Mouse (Mus musculus): Measurements from ENCODE around the gene Abca1. TPM values are rescaled to one million over a fixed set of nuclear protein-coding genes. Genes with fewer than 3 reads are reported as not detected.

Gene Abca1
- polyA plus RNA-seq, 1 experiment from 2014 or later: 4.4 TPM

- 0 out of 2 replicates have a peak, but pooled peaks cover 4% of the 10 kb centered on the region for H3K4me1 ChIP-seq (replicated peaks; ENCODE audit: control insufficient read depth, insufficient read depth, low read length)
- 47% methylated on average over 4 of the region's 4 CpGs for WGBS
- DNase-seq (ENCODE audit: low spot score) (no peak), ATAC-seq (replicated peaks; ENCODE audit: low FRiP score, low TSS enrichment, low read depth) (no peak)
- H3K27me3 ChIP-seq (replicated peaks; ENCODE audit: control insufficient read depth, insufficient read depth, low read length): no peaks in the 10 kb centered on the region
- H3K4me2 ChIP-seq (ENCODE audit: low read length): no peak overlapping the region
- no peak overlapping the region for H3K27ac ChIP-seq (ENCODE audit: low read depth)
- no peak overlapping the region for H3K4me3 ChIP-seq (ENCODE audit: low read depth, low read length)
- no peak overlapping the region for H3K9ac ChIP-seq (ENCODE audit: low read length)
- no peaks in the 10 kb centered on the region for H3K9me3 ChIP-seq (ENCODE audit: control insufficient read depth, low read length)
- H3K36me3 ChIP-seq (ENCODE audit: control insufficient read depth, insufficient read depth, low read length): no peaks in the 10 kb centered on the region
Observed at GRCm38 (mm10) chr4:53147046-53147445, 12.6 kb downstream of the Abca1 start.

- Histone ChIP-seq H3K4me3 (ENCODE audit: low read depth, low read length) (no peak overlapping the region), H3K36me3 (ENCODE audit: control insufficient read depth, insufficient read depth, low read length) (no peaks in the 10 kb centered on the region), H3K4me2 (ENCODE audit: low read length) (no peak overlapping the region), H3K27me3 (replicated peaks; ENCODE audit: control insufficient read depth, insufficient read depth, low read length) (no peaks in the 10 kb centered on the region), H3K4me1 (replicated peaks; ENCODE audit: control insufficient read depth, insufficient read depth, low read length) (0 out of 2 replicates have a peak, but pooled peaks cover 4% of the 10 kb centered on the region), H3K9me3 (ENCODE audit: control insufficient read depth, low read length) (no peaks in the 10 kb centered on the region), H3K9ac (ENCODE audit: low read length) (no peak overlapping the region), H3K27ac (ENCODE audit: low read depth) (no peak overlapping the region)
- WGBS: 91% methylated on average over 12 of the region's 12 CpGs
- ATAC-seq (replicated peaks; ENCODE audit: low FRiP score, low TSS enrichment, low read depth) (no peak), DNase-seq (ENCODE audit: low spot score) (no peak)
Observed at GRCm38 (mm10) chr4:53146227-53146949, 13.3 kb downstream of the Abca1 start.

GRCm38 (mm10) chr4:53145434-53146168 is 14.1 kb downstream of the Abca1 start:
- no peaks in the 10 kb centered on the region for H3K36me3 ChIP-seq (ENCODE audit: control insufficient read depth, insufficient read depth, low read length)
- no peak overlapping the region for H3K4me3 ChIP-seq (ENCODE audit: low read depth, low read length)
- no peaks in the 10 kb centered on the region for H3K27me3 ChIP-seq (replicated peaks; ENCODE audit: control insufficient read depth, insufficient read depth, low read length)
- 86% methylated on average over 12 of the region's 12 CpGs for WGBS
- H3K9ac ChIP-seq (ENCODE audit: low read length): no peak overlapping the region
- ATAC-seq (replicated peaks; ENCODE audit: low FRiP score, low TSS enrichment, low read depth): no peak
- no peak for DNase-seq (ENCODE audit: low spot score)
- H3K27ac ChIP-seq (ENCODE audit: low read depth): no peak overlapping the region
- no peaks in the 10 kb centered on the region for H3K9me3 ChIP-seq (ENCODE audit: control insufficient read depth, low read length)
- H3K4me1 ChIP-seq (replicated peaks; ENCODE audit: control insufficient read depth, insufficient read depth, low read length): 0 out of 2 replicates have a peak, but pooled peaks cover 4% of the 10 kb centered on the region
- no peak overlapping the region for H3K4me2 ChIP-seq (ENCODE audit: low read length)

- Histone ChIP-seq H3K4me2 (ENCODE audit: low read length) (no peak overlapping the region), H3K9ac (ENCODE audit: low read length) (no peak overlapping the region), H3K4me3 (ENCODE audit: low read depth, low read length) (no peak overlapping the region), H3K27me3 (replicated peaks; ENCODE audit: control insufficient read depth, insufficient read depth, low read length) (no peaks in the 10 kb centered on the region), H3K27ac (ENCODE audit: low read depth) (no peak overlapping the region), H3K36me3 (ENCODE audit: control insufficient read depth, insufficient read depth, low read length) (no peaks in the 10 kb centered on the region), H3K9me3 (ENCODE audit: control insufficient read depth, low read length) (no peaks in the 10 kb centered on the region), H3K4me1 (replicated peaks; ENCODE audit: control insufficient read depth, insufficient read depth, low read length) (0 out of 2 replicates have a peak, but pooled peaks cover 4% of the 10 kb centered on the region)
- 82% methylated on average over 10 of the region's 10 CpGs for WGBS
- no peak for DNase-seq (ENCODE audit: low spot score)
- ATAC-seq (replicated peaks; ENCODE audit: low FRiP score, low TSS enrichment, low read depth): no peak
Observed at GRCm38 (mm10) chr4:53144571-53144970, 15.1 kb downstream of the Abca1 start.

GRCm38 (mm10) chr4:53144021-53144420 is 15.7 kb downstream of the Abca1 start:
- Histone ChIP-seq H3K27me3 (replicated peaks; ENCODE audit: control insufficient read depth, insufficient read depth, low read length) (no peaks in the 10 kb centered on the region), H3K4me3 (ENCODE audit: low read depth, low read length) (no peak overlapping the region), H3K36me3 (ENCODE audit: control insufficient read depth, insufficient read depth, low read length) (no peaks in the 10 kb centered on the region), H3K9ac (ENCODE audit: low read length) (no peak overlapping the region), H3K9me3 (ENCODE audit: control insufficient read depth, low read length) (no peaks in the 10 kb centered on the region), H3K27ac (ENCODE audit: low read depth) (no peak overlapping the region), H3K4me2 (ENCODE audit: low read length) (no peak overlapping the region), H3K4me1 (replicated peaks; ENCODE audit: control insufficient read depth, insufficient read depth, low read length) (0 out of 2 replicates have a peak, but pooled peaks cover 4% of the 10 kb centered on the region)
- DNase-seq (ENCODE audit: low spot score) (no peak), ATAC-seq (replicated peaks; ENCODE audit: low FRiP score, low TSS enrichment, low read depth) (no peak)
- 65% methylated on average over 8 of the region's 8 CpGs for WGBS

- ATAC-seq (replicated peaks; ENCODE audit: low FRiP score, low TSS enrichment, low read depth) (no peak), DNase-seq (ENCODE audit: low spot score) (no peak)
- no peaks in the 10 kb centered on the region for H3K4me1 ChIP-seq (replicated peaks; ENCODE audit: control insufficient read depth, insufficient read depth, low read length)
- H3K9ac ChIP-seq (ENCODE audit: low read length): no peak overlapping the region
- no peaks in the 10 kb centered on the region for H3K36me3 ChIP-seq (ENCODE audit: control insufficient read depth, insufficient read depth, low read length)
- H3K4me3 ChIP-seq (ENCODE audit: low read depth, low read length): no peak overlapping the region
- H3K27me3 ChIP-seq (replicated peaks; ENCODE audit: control insufficient read depth, insufficient read depth, low read length): no peaks in the 10 kb centered on the region
- WGBS: 94% methylated on average over 6 of the region's 6 CpGs
- H3K4me2 ChIP-seq (ENCODE audit: low read length): no peak overlapping the region
- H3K9me3 ChIP-seq (ENCODE audit: control insufficient read depth, low read length): no peaks in the 10 kb centered on the region
- no peak overlapping the region for H3K27ac ChIP-seq (ENCODE audit: low read depth)
Observed at GRCm38 (mm10) chr4:53140678-53141077, 19.0 kb downstream of the Abca1 start.

GRCm38 (mm10) chr4:53139495-53139894 is 20.2 kb downstream of the Abca1 start:
- no peak overlapping the region for H3K4me2 ChIP-seq (ENCODE audit: low read length)
- H3K27ac ChIP-seq (ENCODE audit: low read depth): no peak overlapping the region
- H3K4me3 ChIP-seq (ENCODE audit: low read depth, low read length): no peak overlapping the region
- no peaks in the 10 kb centered on the region for H3K9me3 ChIP-seq (ENCODE audit: control insufficient read depth, low read length)
- no peak overlapping the region for H3K9ac ChIP-seq (ENCODE audit: low read length)
- H3K36me3 ChIP-seq (ENCODE audit: control insufficient read depth, insufficient read depth, low read length): no peaks in the 10 kb centered on the region
- no peaks in the 10 kb centered on the region; the same call in 1 of the 2 replicates for H3K4me1 ChIP-seq (replicated peaks; ENCODE audit: control insufficient read depth, insufficient read depth, low read length)
- DNase-seq (ENCODE audit: low spot score): no peak
- 87% methylated on average over 2 of the region's 2 CpGs for WGBS
- no peaks in the 10 kb centered on the region for H3K27me3 ChIP-seq (replicated peaks; ENCODE audit: control insufficient read depth, insufficient read depth, low read length)
- no peak for ATAC-seq (replicated peaks; ENCODE audit: low FRiP score, low TSS enrichment, low read depth)

GRCm38 (mm10) chr4:53138974-53139373 is 20.7 kb downstream of the Abca1 start:
- H3K4me1 ChIP-seq (replicated peaks; ENCODE audit: control insufficient read depth, insufficient read depth, low read length): peaks cover 2% of the 10 kb centered on the region
- WGBS: 74% methylated on average over 3 of the region's 3 CpGs
- no peaks in the 10 kb centered on the region for H3K36me3 ChIP-seq (ENCODE audit: control insufficient read depth, insufficient read depth, low read length)
- H3K4me3 ChIP-seq (ENCODE audit: low read depth, low read length): no peak overlapping the region
- no peak overlapping the region for H3K4me2 ChIP-seq (ENCODE audit: low read length)
- no peaks in the 10 kb centered on the region for H3K27me3 ChIP-seq (replicated peaks; ENCODE audit: control insufficient read depth, insufficient read depth, low read length)
- H3K9me3 ChIP-seq (ENCODE audit: control insufficient read depth, low read length): no peaks in the 10 kb centered on the region
- H3K9ac ChIP-seq (ENCODE audit: low read length): no peak overlapping the region
- ATAC-seq (replicated peaks; ENCODE audit: low FRiP score, low TSS enrichment, low read depth): no peak
- DNase-seq (ENCODE audit: low spot score): no peak
- no peak overlapping the region for H3K27ac ChIP-seq (ENCODE audit: low read depth)
